Mouse (Mus musculus): ENCODE data around the gene Hdac5. TPM values are rescaled to one million over a fixed set of nuclear protein-coding genes. Genes with fewer than 3 reads are reported as not detected.

Hdac5 gene
- total and polyA plus RNA-seq, 3 experiments: 9.1 to 29.3 TPM; not detected in 1

DNA sequence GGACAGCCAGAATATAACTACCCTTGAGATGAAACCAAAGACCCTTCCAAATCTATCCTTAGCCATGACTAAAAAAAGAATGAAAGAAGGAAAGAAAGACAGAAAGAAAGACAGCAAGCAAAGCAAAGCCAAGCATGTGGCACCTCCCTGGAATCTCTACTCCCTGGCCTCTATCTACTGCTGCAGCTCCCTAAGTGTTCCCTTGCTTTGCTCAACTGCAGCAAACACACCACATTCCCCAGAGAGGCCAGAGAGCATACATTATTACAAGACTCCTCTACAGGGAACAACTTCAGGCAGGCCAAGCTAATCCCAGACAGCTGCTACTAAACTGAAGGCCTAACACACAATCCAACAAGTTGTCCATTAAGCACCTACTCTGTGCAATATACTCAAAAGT is 50.1 kb downstream of the Hdac5 start:
- Histone ChIP-seq H3K36me3 (ENCODE audit: control insufficient read depth in 1 of 2, insufficient read depth in 2 of 2, low read length in 2 of 2) (peaks cover 24 to 45% of the 10 kb centered on the region in 2 experiments), H3K9ac (ENCODE audit: control insufficient read depth, low read depth, low read length, poor library complexity, severe bottlenecking) (no peak overlapping the region), H3K27me3 (ENCODE audit: control insufficient read depth in 1 of 2, insufficient read depth in 2 of 2, low read length in 2 of 2) (no peaks in the 10 kb centered on the region), H3K27ac (ENCODE audit: control insufficient read depth, low read depth, low read length) (no peak overlapping the region), H3K79me2 (ENCODE audit: control insufficient read depth, insufficient read depth, low read length, poor library complexity) (peaks cover 57% of the 10 kb centered on the region), H3K4me1 (ENCODE audit: control insufficient read depth in 1 of 2, insufficient read depth in 2 of 2, low read length in 2 of 2) (peaks cover 0 to 9% of the 10 kb centered on the region in 2 experiments; a peak in 3 of 4 replicates), H3K4me3 (ENCODE audit: control insufficient read depth in 1 of 2, insufficient read depth in 1 of 2, low read depth in 2 of 2, low read length in 2 of 2) (no peak overlapping the region), H3K9me3 (replicated peaks; ENCODE audit: insufficient read depth, low read length) (no peaks in the 10 kb centered on the region)
- no peak for DNase-seq (ENCODE audit: low read depth, low spot score)
- TF ChIP-seq ZC3H11A (IDR thresholded peaks at IDR 0.05; ENCODE audit: low read depth, low read length): no peak
- TF ChIP-seq ETS1 (IDR thresholded peaks at IDR 0.05; ENCODE audit: low read depth, low read length): no peak
- no peak for TF ChIP-seq SIN3A (IDR thresholded peaks at IDR 0.05; ENCODE audit: low read length)
- TF ChIP-seq NRF1 (IDR thresholded peaks at IDR 0.05; ENCODE audit: insufficient read depth, low read depth, low read length, poor library complexity, severe bottlenecking): no peak
- no peak for TF ChIP-seq JUND (IDR thresholded peaks at IDR 0.05; ENCODE audit: low read depth, low read length)
- TF ChIP-seq ZKSCAN1 (IDR thresholded peaks at IDR 0.05; ENCODE audit: low read depth, low read length): 0 out of 2 replicates have a peak, but pooled peaks have one; percentile 16
- TF ChIP-seq NELFE (IDR thresholded peaks at IDR 0.05; ENCODE audit: low read depth, low read length): no peak

DNA sequence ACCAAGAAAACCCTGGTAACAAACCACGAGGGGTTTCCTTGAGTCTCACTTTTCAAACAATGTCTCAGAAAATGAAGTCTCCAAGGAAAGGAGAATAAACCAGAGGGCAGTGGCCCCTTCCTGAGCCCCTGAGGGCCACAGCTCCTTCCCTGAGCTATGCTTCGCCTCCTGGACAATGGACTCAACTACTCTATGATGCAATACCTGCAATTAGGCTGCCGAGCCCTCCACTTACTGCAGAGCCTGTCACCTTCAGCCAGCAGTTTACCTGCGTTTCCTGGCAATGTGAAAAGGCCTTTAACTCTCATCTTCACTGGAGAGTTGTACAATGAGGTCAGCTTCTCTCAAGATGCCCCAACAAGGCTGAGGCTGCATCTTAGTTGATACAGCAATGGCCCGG is 61.3 kb downstream of the Hdac5 start:
- H3K4me1 ChIP-seq (ENCODE audit: control insufficient read depth in 1 of 2, insufficient read depth in 2 of 2, low read length in 2 of 2): no peaks in the 10 kb centered on the region
- no peak for TF ChIP-seq GATA1 (IDR thresholded peaks at IDR 0.05; ENCODE audit: low read depth, low read length)
- no peak for TF ChIP-seq ZMIZ1 (IDR thresholded peaks at IDR 0.05; ENCODE audit: low read depth, low read length)
- TF ChIP-seq JUND (IDR thresholded peaks at IDR 0.05; ENCODE audit: low read depth, low read length): no peak
- TF ChIP-seq SIN3A (IDR thresholded peaks at IDR 0.05; ENCODE audit: low read length): no peak
- no peak for TF ChIP-seq POLR2A (IDR thresholded peaks at IDR 0.05; ENCODE audit: control insufficient read depth in 1 of 2, insufficient read depth in 1 of 2, low read depth in 1 of 2, low read length in 2 of 2, poor library complexity in 1 of 2)
- no peak for TF ChIP-seq NELFE (IDR thresholded peaks at IDR 0.05; ENCODE audit: low read depth, low read length)
- TF ChIP-seq MXI1 (IDR thresholded peaks at IDR 0.05; ENCODE audit: low read depth, low read length): no peak
- no peak for TF ChIP-seq KAT2A (conservative IDR thresholded peaks at IDR 0.05; ENCODE audit: low read depth, low read length)
- no peak for TF ChIP-seq CTCF (IDR thresholded peaks at IDR 0.05 in 2 of 3, conservative IDR thresholded peaks at IDR 0.05 in 1 of 3; ENCODE audit: control insufficient read depth in 1 of 3, insufficient read depth in 1 of 3, low read depth in 2 of 3, low read length in 3 of 3, poor library complexity in 1 of 3, severe bottlenecking in 1 of 3)
- TF ChIP-seq RAD21 (IDR thresholded peaks at IDR 0.05; ENCODE audit: low read depth, low read length): no peak
- TF ChIP-seq UBTF (IDR thresholded peaks at IDR 0.05; ENCODE audit: borderline replicate concordance, insufficient read depth, low read depth, low read length): no peak
- TF ChIP-seq GABPA (IDR thresholded peaks at IDR 0.05; ENCODE audit: low read depth, low read length): no peak
- TF ChIP-seq NRF1 (IDR thresholded peaks at IDR 0.05; ENCODE audit: insufficient read depth, low read depth, low read length, poor library complexity, severe bottlenecking): no peak
- TF ChIP-seq ETS1 (IDR thresholded peaks at IDR 0.05; ENCODE audit: low read depth, low read length): no peak
- TF ChIP-seq SMC3 (IDR thresholded peaks at IDR 0.05; ENCODE audit: low read depth, low read length): no peak
- no peak for TF ChIP-seq CHD1 (IDR thresholded peaks at IDR 0.05; ENCODE audit: low read depth, low read length)
- TF ChIP-seq MYC (IDR thresholded peaks at IDR 0.05; ENCODE audit: low read depth, low read length): no peak
- H3K4me3 ChIP-seq (ENCODE audit: control insufficient read depth in 1 of 2, insufficient read depth in 1 of 2, low read depth in 2 of 2, low read length in 2 of 2): no peak overlapping the region

More for the DNA sequence above, 61.3 kb downstream of the Hdac5 start:
- peaks cover 18% of the 10 kb centered on the region for H3K79me2 ChIP-seq (ENCODE audit: control insufficient read depth, insufficient read depth, low read length, poor library complexity)
- H3K27ac ChIP-seq (ENCODE audit: control insufficient read depth, low read depth, low read length): no peak overlapping the region
- H3K9me3 ChIP-seq (replicated peaks; ENCODE audit: insufficient read depth, low read length): no peaks in the 10 kb centered on the region
- H3K36me3 ChIP-seq (ENCODE audit: control insufficient read depth in 1 of 2, insufficient read depth in 2 of 2, low read length in 2 of 2): peaks cover 0 to 32% of the 10 kb centered on the region in 2 experiments; a peak in 2 of 4 replicates
- no peak for DNase-seq (ENCODE audit: low read depth, low spot score)
- no peaks in the 10 kb centered on the region for H3K27me3 ChIP-seq (ENCODE audit: control insufficient read depth in 1 of 2, insufficient read depth in 2 of 2, low read length in 2 of 2)
- H3K9ac ChIP-seq (ENCODE audit: control insufficient read depth, low read depth, low read length, poor library complexity, severe bottlenecking): no peak overlapping the region
